Mouse (Mus musculus) thymus, adult 2 months (tissue): ENCODE data around the gene Gm48551.

Experiments used
- CTCF ChIP-seq: fragments of 200-500 bp; IDR thresholded peaks from 2 replicates; pipeline ENCODE4 v1.5.1; 2012; ENCODE audit warnings: mild to moderate bottlenecking, control low read depth, low read length, moderate library complexity, borderline replicate concordance; ENCODE audit not compliant: control insufficient read depth, poor library complexity, insufficient read depth; ENCODE audit errors: extremely low read depth
- POLR2A ChIP-seq: fragments of 200-500 bp; IDR thresholded peaks from 2 replicates; pipeline ENCODE4 v1.6.1; 2012; ENCODE audit warnings: mild to moderate bottlenecking, low read length, control low read depth, moderate library complexity; ENCODE audit not compliant: control insufficient read depth, poor library complexity, insufficient read depth; ENCODE audit errors: extremely low read depth

DNA sequence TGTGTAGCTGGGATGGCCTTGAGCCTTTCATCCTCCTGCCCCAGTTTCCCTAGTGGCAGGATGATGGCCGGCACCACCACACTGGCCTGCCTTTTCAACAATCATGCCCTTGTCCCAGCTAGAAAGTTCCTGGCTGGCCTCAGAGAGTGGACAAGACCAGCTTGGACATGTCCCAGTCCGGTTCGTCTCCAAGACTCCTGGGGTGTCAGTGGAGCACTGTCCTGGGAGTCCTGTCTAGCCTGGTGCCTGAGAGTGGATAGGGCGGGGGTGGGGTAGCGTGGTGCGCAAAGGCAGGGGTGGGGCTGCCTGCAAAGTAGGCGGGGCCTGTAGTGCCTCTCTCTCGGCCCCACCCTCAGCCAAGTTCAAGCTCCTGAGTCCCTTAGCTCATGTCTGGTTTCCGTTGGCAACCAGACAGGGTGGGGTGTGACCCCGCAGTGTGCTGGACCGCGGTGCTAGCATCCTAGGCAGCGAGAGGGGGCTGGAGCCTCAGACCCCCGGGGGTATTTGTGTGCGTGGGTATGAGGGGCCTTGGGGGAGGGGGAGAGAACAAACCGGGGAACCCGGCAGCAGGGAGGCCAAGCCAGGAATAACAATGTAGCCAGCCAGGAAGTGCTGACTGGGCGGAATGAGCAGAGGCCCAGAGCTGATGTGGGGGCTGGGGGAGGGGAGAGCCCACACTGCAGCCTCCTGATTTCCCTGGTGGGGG is 17.4 kb downstream of the Gm48551 start:
- TF ChIP-seq CTCF (no peak), POLR2A (no peak)
